Mouse (Mus musculus) heart, adult 10 weeks (tissue): ENCODE data around the gene Stt3a. TPM values are rescaled to one million over a fixed set of nuclear protein-coding genes. Genes with fewer than 3 reads are reported as not detected.

Source experiments
- polyA plus RNA-seq: library from polyadenylated mRNA; stranded (reverse); fragments of 350-450 nt; fragmentation: Illumina TruSeq; extraction: RNeasy Lipid Tissue Mini Kit (QIAGEN cat#74804); gene quantifications from one replicate; pipeline ENCODE4 v1.2.3, GENCODE M21; 2014; ENCODE audit warnings: low read depth, low replicate concordance

Stt3a gene
- 25.4 TPM for polyA plus RNA-seq

GRCm38 (mm10) chr9:36767203-36768143 is at the start of gene Stt3a:
Gene Stt3a, minus strand, starts transcription at chr9:36767679.

GRCm38 (mm10) chr9:36796781-36797555 is 29.5 kb upstream of the Stt3a start, which contains the start of gene Ei24:
Gene Ei24, minus strand, starts transcription at chr9:36797393.

GRCm38 (mm10) chr9:36727034-36727755 is 40.3 kb downstream of the Stt3a start, which contains the start of gene Chek1:
Gene Chek1, minus strand, starts transcription at chr9:36727065.

GRCm38 (mm10) chr9:36692920-36693319 is 74.6 kb downstream of the Stt3a start, which contains the start of gene Acrv1:
Gene Acrv1, plus strand, starts transcription at chr9:36693220.

Other genes with a start within 250 kb of the Stt3a start
- not detected for gene Gm5615, start 225.7 kb downstream of the Stt3a start, polyA plus RNA-seq
- gene Gm17689, start 185.0 kb downstream of the Stt3a start, polyA plus RNA-seq: not detected
- gene A630095E13Rik, start 124.3 kb downstream of the Stt3a start, polyA plus RNA-seq: not detected
- gene Acrv1, start 74.5 kb downstream of the Stt3a start, polyA plus RNA-seq: not detected
- gene Chek1, start 40.6 kb downstream of the Stt3a start, polyA plus RNA-seq: 2.1 TPM
- 77.8 TPM for gene Ei24, start 29.7 kb upstream of the Stt3a start, polyA plus RNA-seq
- gene Fez1, start 54.2 kb upstream of the Stt3a start, polyA plus RNA-seq: 2.3 TPM